Mouse (Mus musculus) gastrocnemius, postnatal 14 days (tissue): ENCODE results near the gene Bnipl. TPM values are rescaled to one million over a fixed set of nuclear protein-coding genes. Genes with fewer than 3 reads are reported as not detected.

Experiments used
- DNase-seq: peaks from one replicate; pipeline ENCODE4 v3.0.0; 2021; ENCODE audit warnings: mixed read lengths
- intact Hi-C: fragments of 180-260 bp; cut with DNase I; formaldehyde crosslinking; loops from one replicate; pipeline ENCODE4 v1.15.1; 2025; ENCODE audit warnings: low total_unique reads
- total RNA-seq, 2 experiments: library from RNA; stranded (reverse); gene quantifications; 2 replicates each; pipeline ENCODE4 v1.2.3; 2021

Bnipl gene
- total RNA-seq, 2 experiments from 2014 or later: not detected

GRCm38 (mm10) chr3:95243086-95243485 lies 7.9 kb downstream of the Bnipl start:
- intact Hi-C loops: no loop called here

GRCm38 (mm10) chr3:95241498-95241897 lies 9.5 kb downstream of the Bnipl start, which contains the start of gene Gm128:
Gm128 (minus strand) TSS chr3:95241598.
- DNase-seq: no peak
- intact Hi-C loops: no loop called here

More at GRCm38 (mm10) chr3:95243086-95243485, 7.9 kb downstream of the Bnipl start:
- no peak for DNase-seq

GRCm38 (mm10) chr3:95240900-95241299 lies 10.1 kb downstream of the Bnipl start:
- intact Hi-C loops: no loop called here
- no peak for DNase-seq

GRCm38 (mm10) chr3:95239971-95240370 lies 11.0 kb downstream of the Bnipl start:
- DNase-seq: no peak
- intact Hi-C loops: no loop called here

- DNase-seq: no peak
- intact Hi-C loops: no loop called here
Observed at GRCm38 (mm10) chr3:95239022-95239421, 12.0 kb downstream of the Bnipl start.

- intact Hi-C loops: no loop called here
- no peak for DNase-seq
Observed at GRCm38 (mm10) chr3:95237541-95238099, 13.4 kb downstream of the Bnipl start.

- intact Hi-C loops: no loop called here
- DNase-seq: no peak
Observed at GRCm38 (mm10) chr3:95235386-95236301, 15.3 kb downstream of the Bnipl start.

- intact Hi-C loops: no loop called here
- no peak for DNase-seq
Observed at GRCm38 (mm10) chr3:95233303-95233980, 17.6 kb downstream of the Bnipl start.

GRCm38 (mm10) chr3:95232771-95233170 lies 18.2 kb downstream of the Bnipl start:
- intact Hi-C loops: no loop called here
- DNase-seq: no peak

GRCm38 (mm10) chr3:95231298-95232221 lies 19.4 kb downstream of the Bnipl start, which contains the start of gene Mllt11:
Mllt11 (minus strand) TSS chr3:95232171.
- no peak for DNase-seq
- intact Hi-C loops: no loop called here

- intact Hi-C loops: no loop called here
- DNase-seq: no peak
Observed at GRCm38 (mm10) chr3:95230495-95231297, 20.3 kb downstream of the Bnipl start.

- intact Hi-C loops: no loop called here
- DNase-seq: peak; percentile 54
Observed at GRCm38 (mm10) chr3:95229781-95230494, 21.1 kb downstream of the Bnipl start.

GRCm38 (mm10) chr3:95228894-95229780 lies 21.9 kb downstream of the Bnipl start:
- DNase-seq: peak; percentile 31
- intact Hi-C loops: no loop called here

GRCm38 (mm10) chr3:95228148-95228893 lies 22.7 kb downstream of the Bnipl start, which contains the start of gene Cdc42se1:
Cdc42se1 (plus strand) TSS chr3:95228732.
- DNase-seq: peak; percentile 91
- intact Hi-C loops: no loop called here

GRCm38 (mm10) chr3:95227214-95227613 lies 23.8 kb downstream of the Bnipl start:
- no peak for DNase-seq
- intact Hi-C loops: no loop called here

- intact Hi-C loops: no loop called here
- DNase-seq: no peak
Observed at GRCm38 (mm10) chr3:95224295-95224694, 26.7 kb downstream of the Bnipl start.
